Mouse (Mus musculus) heart, embryonic 14.5 days (tissue): ENCODE measurements around the gene Tagap. TPM values are rescaled to one million over a fixed set of nuclear protein-coding genes. Genes with fewer than 3 reads are reported as not detected.

Experiments used
- ATAC-seq: fragments of 200-750 bp; cut with Nextera tagmentation; 2 replicates; pipeline ENCODE4 v1.8.0; 2017; ENCODE audit warnings: low read depth, moderate TSS enrichment; ENCODE audit not compliant: insufficient number of reproducible peaks, insufficient read depth, low FRiP score
- H3K27ac ChIP-seq, 2 experiments: fragments of 200-500 bp in 1 of 2; fragments of 300-500 bp in 1 of 2; sonication (generic) in 1 of 2; replicated peaks in 1 of 2; 2 replicates each; pipeline ENCODE4 v1.5.1; 2012 to 2014; ENCODE audit warnings: low read depth in 2 of 2, low read length in 2 of 2, control low read depth in 1 of 2, mild to moderate bottlenecking in 1 of 2, mixed read lengths in 1 of 2; ENCODE audit not compliant: control insufficient read depth in 1 of 2, insufficient read depth in 1 of 2
- H3K27me3 ChIP-seq: fragments of 300-500 bp; sonication (generic); 2 replicates; pipeline ENCODE4 v1.6.1; 2014; ENCODE audit warnings: mild to moderate bottlenecking, low read length, control low read depth; ENCODE audit not compliant: control insufficient read depth, insufficient read depth
- H3K36me3 ChIP-seq: fragments of 300-500 bp; sonication (generic); 2 replicates; pipeline ENCODE4 v1.6.1; 2014; ENCODE audit warnings: mild to moderate bottlenecking, control low read depth, low read length, mixed read lengths; ENCODE audit not compliant: control insufficient read depth, insufficient read depth
- H3K4me1 ChIP-seq, 2 experiments: fragments of 200-500 bp in 1 of 2; fragments of 300-500 bp in 1 of 2; sonication (generic) in 1 of 2; 2 replicates each; pipeline ENCODE4 v1.6.1; 2012 to 2014; ENCODE audit warnings: low read length in 2 of 2, control low read depth in 1 of 2, mixed read lengths in 1 of 2; ENCODE audit not compliant: control insufficient read depth in 2 of 2, insufficient read depth in 2 of 2
- H3K4me2 ChIP-seq: fragments of 300-500 bp; sonication (generic); 2 replicates; pipeline ENCODE4 v1.6.1; 2014; ENCODE audit warnings: mild to moderate bottlenecking, low read length
- H3K4me3 ChIP-seq, 2 experiments: fragments of 200-500 bp in 1 of 2; fragments of 300-500 bp in 1 of 2; sonication (generic) in 1 of 2; 2 replicates each; pipeline ENCODE4 v1.5.1; 2012 to 2014; ENCODE audit warnings: low read length in 2 of 2, mild to moderate bottlenecking in 2 of 2, control low read depth in 1 of 2, low read depth in 1 of 2, moderate library complexity in 1 of 2; ENCODE audit not compliant: control insufficient read depth in 1 of 2, insufficient read depth in 1 of 2
- H3K9ac ChIP-seq: fragments of 300-500 bp; sonication (generic); 2 replicates; pipeline ENCODE4 v1.6.1; 2014; ENCODE audit warnings: mild to moderate bottlenecking, low read length
- H3K9me3 ChIP-seq: fragments of 300-500 bp; sonication (generic); 2 replicates; pipeline ENCODE4 v1.6.1; 2016; ENCODE audit warnings: low read length, control low read depth; ENCODE audit not compliant: control insufficient read depth
- WGBS: fragments of 180-500 bp; shearing (Covaris S2); extraction: QIAGEN DNeasy Blood & Tissue Kit; methylation state at CpG from one replicate; pipeline ENCODE4 v1.1.7; 2014; 5-methylcytosine and 5-hydroxymethylcytosine counted together
- polyA plus RNA-seq: library from polyadenylated mRNA; unstranded; fragments of >200 nt; fragmentation: Nextera tagmentation; extraction: Ambion mirVana; gene quantifications from 2 replicates; pipeline ENCODE4 v1.2.1, GENCODE M21; 2014

Tagap gene
- polyA plus RNA-seq, 1 experiment from 2014 or later = 0.22 TPM

- no peak overlapping the region for H3K4me3 ChIP-seq
- H3K27ac ChIP-seq = no peak overlapping the region
- H3K4me2 ChIP-seq = no peak overlapping the region
- H3K36me3 ChIP-seq = no peaks in the 10 kb centered on the region
- no peak overlapping the region for H3K9ac ChIP-seq
- H3K4me1 ChIP-seq = no peaks in the 10 kb centered on the region
- no peak for ATAC-seq
- peaks cover 11% of the 10 kb centered on the region for H3K27me3 ChIP-seq
- WGBS = 69% methylated on average over 2 of the region's 2 CpGs
- peaks cover 5% of the 10 kb centered on the region for H3K9me3 ChIP-seq
Observed at GRCm38 (mm10) chr17:7914596-7915227, 11.1 kb upstream of the Tagap start.

- Histone ChIP-seq H3K4me2 (no peak overlapping the region), H3K9me3 (peaks cover 5% of the 10 kb centered on the region), H3K4me3 (no peak overlapping the region), H3K4me1 (no peaks in the 10 kb centered on the region), H3K27ac (no peak overlapping the region), H3K9ac (no peak overlapping the region), H3K27me3 (peaks cover 11% of the 10 kb centered on the region), H3K36me3 (no peaks in the 10 kb centered on the region)
- no peak for ATAC-seq
- WGBS = 63% methylated on average over 9 of the region's 9 CpGs
Observed at GRCm38 (mm10) chr17:7915791-7916190, 10.0 kb upstream of the Tagap start.

- H3K36me3 ChIP-seq = no peaks in the 10 kb centered on the region
- no peaks in the 10 kb centered on the region for H3K4me1 ChIP-seq
- peaks cover 11% of the 10 kb centered on the region for H3K27me3 ChIP-seq
- H3K27ac ChIP-seq = no peak overlapping the region
- ATAC-seq = no peak
- H3K9me3 ChIP-seq = no peaks in the 10 kb centered on the region
- no peak overlapping the region for H3K9ac ChIP-seq
- H3K4me2 ChIP-seq = no peak overlapping the region
- no peak overlapping the region for H3K4me3 ChIP-seq
- 49% methylated on average over 12 of the region's 12 CpGs for WGBS
Observed at GRCm38 (mm10) chr17:7916782-7917574, 8.8 kb upstream of the Tagap start.

- H3K9me3 ChIP-seq = no peaks in the 10 kb centered on the region
- no peak overlapping the region for H3K4me3 ChIP-seq
- WGBS = 76% methylated on average over 2 of the region's 2 CpGs
- no peaks in the 10 kb centered on the region for H3K36me3 ChIP-seq
- ATAC-seq = no peak
- no peaks in the 10 kb centered on the region for H3K4me1 ChIP-seq
- no peak overlapping the region for H3K27ac ChIP-seq
- no peak overlapping the region for H3K9ac ChIP-seq
- H3K27me3 ChIP-seq = peaks cover 11% of the 10 kb centered on the region
- H3K4me2 ChIP-seq = no peak overlapping the region
Observed at GRCm38 (mm10) chr17:7918355-7918754, 7.4 kb upstream of the Tagap start.

GRCm38 (mm10) chr17:7919209-7919608 is 6.6 kb upstream of the Tagap start:
- WGBS = 67% methylated on average over 2 of the region's 2 CpGs
- ATAC-seq = no peak
- Histone ChIP-seq H3K9me3 (no peaks in the 10 kb centered on the region), H3K27me3 (peaks cover 3% of the 10 kb centered on the region; the same call in 1 of the 2 replicates), H3K4me2 (no peak overlapping the region), H3K4me3 (no peak overlapping the region), H3K27ac (no peak overlapping the region), H3K9ac (no peak overlapping the region), H3K36me3 (no peaks in the 10 kb centered on the region), H3K4me1 (0 out of 4 replicates have a peak, but pooled peaks cover 0 to 4% of the 10 kb centered on the region in 2 experiments)

- H3K4me2 ChIP-seq = no peak overlapping the region
- WGBS = 82% methylated on average over 5 of the region's 5 CpGs
- no peaks in the 10 kb centered on the region for H3K27me3 ChIP-seq
- no peak overlapping the region for H3K4me3 ChIP-seq
- H3K27ac ChIP-seq = no peak overlapping the region
- peaks cover 4 to 6% of the 10 kb centered on the region in 2 experiments; a peak in 1 of 4 replicates for H3K4me1 ChIP-seq
- no peaks in the 10 kb centered on the region for H3K9me3 ChIP-seq
- no peak for ATAC-seq
- H3K36me3 ChIP-seq = no peaks in the 10 kb centered on the region
- H3K9ac ChIP-seq = no peak overlapping the region
Observed at GRCm38 (mm10) chr17:7922564-7922963, 3.2 kb upstream of the Tagap start.

- no peak overlapping the region for H3K4me2 ChIP-seq
- H3K27ac ChIP-seq = no peak overlapping the region
- no peak overlapping the region for H3K4me3 ChIP-seq
- no peaks in the 10 kb centered on the region for H3K36me3 ChIP-seq
- 52% methylated on average over 13 of the region's 13 CpGs for WGBS
- no peak overlapping the region for H3K9ac ChIP-seq
- H3K27me3 ChIP-seq = no peaks in the 10 kb centered on the region
- no peaks in the 10 kb centered on the region for H3K9me3 ChIP-seq
- peaks cover 4 to 6% of the 10 kb centered on the region in 2 experiments; a peak in 1 of 4 replicates for H3K4me1 ChIP-seq
- no peak for ATAC-seq
Observed at GRCm38 (mm10) chr17:7924185-7924725, 1.5 kb upstream of the Tagap start.
